Mouse (Mus musculus) retina, postnatal 7 days (tissue): ENCODE measurements around the gene Actl7a.

Experiments used
- DNase-seq: peaks from one replicate; pipeline ENCODE4 v3.0.0-alpha.2; 2012; ENCODE audit warnings: low read depth, low spot score

The Actl7a gene

DNA sequence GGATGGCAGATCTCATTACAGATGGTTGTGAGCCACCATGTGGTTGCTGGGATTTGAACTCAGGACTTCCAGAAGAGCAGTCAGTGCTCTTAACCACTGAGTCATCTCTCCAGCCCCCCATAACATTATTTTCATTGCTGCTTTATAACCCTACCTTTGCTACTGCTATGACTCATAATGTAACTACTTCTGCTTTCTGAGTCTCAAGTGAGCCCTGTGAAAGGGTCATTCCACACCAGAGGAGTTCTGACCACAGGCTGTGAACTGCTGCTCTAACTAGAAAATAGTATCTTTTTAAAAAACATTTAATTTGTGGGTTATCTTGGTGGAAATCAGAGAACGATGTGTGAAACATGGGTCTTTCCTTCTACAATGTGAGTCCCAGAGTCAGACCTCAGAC is 14.5 kb downstream of the Actl7a start:
- no peak for DNase-seq

GRCm38 (mm10) chr4:56767861-56768284 is 24.7 kb downstream of the Actl7a start:
- no peak for DNase-seq

DNA sequence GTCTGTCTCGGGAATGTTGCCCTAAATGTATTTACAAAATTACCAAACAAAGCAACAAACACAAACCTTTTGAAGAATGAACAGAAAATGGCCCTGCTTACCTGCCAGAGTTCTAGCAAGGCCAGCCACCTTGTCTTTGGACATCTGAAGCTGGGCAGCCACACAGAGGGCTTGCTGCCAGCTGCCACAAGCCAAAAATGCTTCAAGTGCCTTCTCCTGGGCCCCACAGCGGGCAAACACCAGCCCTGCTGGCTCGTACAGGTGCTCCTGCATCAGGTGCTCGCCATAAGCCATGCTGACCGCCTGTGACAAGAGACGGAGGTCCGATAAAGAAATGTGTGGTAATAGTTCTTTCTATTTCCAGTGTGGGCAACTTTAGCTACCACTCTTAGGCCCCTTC is 25.7 kb downstream of the Actl7a start:
- no peak for DNase-seq

GRCm38 (mm10) chr4:56771065-56771464 is 27.9 kb downstream of the Actl7a start:
- no peak for DNase-seq

DNA sequence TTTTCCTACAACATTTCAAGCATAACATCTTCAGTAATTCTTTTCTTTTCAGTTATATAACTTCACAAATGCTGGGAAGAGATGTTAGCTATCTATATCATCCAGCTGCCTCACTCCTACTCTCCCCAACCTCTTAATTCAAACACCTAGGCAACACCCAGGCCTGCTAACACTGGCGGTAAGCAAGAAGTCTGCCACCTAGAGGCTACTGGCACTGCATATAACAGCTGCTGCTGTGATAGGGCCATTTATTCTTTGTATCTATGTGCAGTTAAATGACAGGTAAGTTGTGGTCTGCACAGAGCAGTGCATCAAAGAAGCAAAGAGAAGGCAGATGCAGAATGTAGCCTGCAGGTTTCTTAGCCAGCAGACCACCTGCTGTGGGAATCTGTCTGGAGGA is 48.2 kb downstream of the Actl7a start:
- no peak for DNase-seq
